8 mouse cellular contexts compared by ENCODE assay signal in the genomic region with DNA sequence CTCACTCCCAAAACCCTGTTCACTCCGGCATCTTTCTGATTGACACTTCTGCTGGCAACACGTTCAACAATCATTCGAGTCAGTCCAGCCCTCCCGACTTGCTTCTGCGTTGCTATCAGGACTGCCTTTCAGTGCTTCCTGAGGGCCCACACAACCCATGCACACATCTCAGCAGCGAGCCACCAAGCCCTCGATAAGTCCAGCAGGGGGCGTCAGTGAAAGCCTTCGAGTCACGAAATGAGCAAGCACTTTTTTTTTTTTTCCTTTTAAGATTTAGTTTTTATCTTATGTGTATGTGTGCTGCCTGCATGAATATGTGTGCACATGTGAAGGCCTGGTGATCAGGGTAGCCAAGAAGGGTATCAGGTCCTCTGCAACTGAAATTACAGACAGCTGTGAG. TPM values are rescaled to one million over a fixed set of nuclear protein-coding genes. Genes with fewer than 3 reads are reported as not detected.
DNase-seq lines count a peak whose midpoint lies in the region; ATAC-seq and TF ChIP-seq lines count a peak whose summit lies in the region.

No protein-coding gene starts in this region.

- WGBS in midbrain, embryonic 10.5 days, result 32% methylated on average over 10 of the region's 10 CpGs
- WGBS in midbrain, embryonic 16.5 days, result 34% methylated on average over 10 of the region's 10 CpGs
- WGBS in lung, embryonic 14.5 days, result 20% methylated on average over 10 of the region's 10 CpGs

- no peak overlapping the region for H3K4me3 ChIP-seq in midbrain, embryonic 10.5 days
- no peak overlapping the region for H3K4me3 ChIP-seq in midbrain, embryonic 16.5 days (ENCODE audit: low read depth, low read length)
- no peak overlapping the region for H3K4me3 ChIP-seq in lung, embryonic 14.5 days (ENCODE audit: low read depth, low read length)

- no peaks in the 10 kb centered on the region for H3K27me3 ChIP-seq in midbrain, embryonic 10.5 days (ENCODE audit: low read depth, poor library complexity, severe bottlenecking)
- H3K27me3 ChIP-seq in midbrain, embryonic 16.5 days (ENCODE audit: control insufficient read depth, insufficient read depth, low read depth, low read length), result no peaks in the 10 kb centered on the region
- H3K27me3 ChIP-seq in lung, embryonic 14.5 days (ENCODE audit: insufficient read depth, low read length), result no peaks in the 10 kb centered on the region

- H3K4me1 ChIP-seq in midbrain, embryonic 10.5 days, result peaks cover 18% of the 10 kb centered on the region
- H3K4me1 ChIP-seq in midbrain, embryonic 16.5 days (ENCODE audit: control insufficient read depth, insufficient read depth, low read length), result peaks cover 3% of the 10 kb centered on the region; the same call in 1 of the 2 replicates
- H3K4me1 ChIP-seq in lung, embryonic 14.5 days (ENCODE audit: insufficient read depth), result no peaks in the 10 kb centered on the region

- no peak overlapping the region for H3K27ac ChIP-seq in midbrain, embryonic 10.5 days (replicated peaks)
- no peak overlapping the region for H3K27ac ChIP-seq in midbrain, embryonic 16.5 days (ENCODE audit: low read length)
- H3K27ac ChIP-seq in lung, embryonic 14.5 days (ENCODE audit: low read depth), result no peak overlapping the region

- no peak overlapping the region for H3K9ac ChIP-seq in midbrain, embryonic 16.5 days (ENCODE audit: low read depth, low read length)
- H3K9ac ChIP-seq in lung, embryonic 14.5 days, result no peak overlapping the region

- H3K36me3 ChIP-seq in midbrain, embryonic 10.5 days, result no peaks in the 10 kb centered on the region
- no peaks in the 10 kb centered on the region for H3K36me3 ChIP-seq in midbrain, embryonic 16.5 days (ENCODE audit: control insufficient read depth, insufficient read depth, low read length)
- H3K36me3 ChIP-seq in lung, embryonic 14.5 days (ENCODE audit: insufficient read depth), result no peaks in the 10 kb centered on the region

- peak; percentile 70 for DNase-seq in CD4-positive, CD25-positive, alpha-beta regulatory T cell, adult 2 months (ENCODE audit: low read depth, low spot score)
- peak; percentile 54 for DNase-seq in midbrain, embryonic 10.5 days (ENCODE audit: low spot score)
- peak; percentile 31 to 70 for DNase-seq in cerebellum, postnatal 14 days
- DNase-seq in lung, embryonic 14.5 days, result peak; percentile 81
- DNase-seq in right cerebral cortex, postnatal 36 days (ENCODE audit: low spot score in 2 of 2), result peak; percentile 36 to 37

- TF ChIP-seq CTCF in lung, embryonic 14.5 days (IDR thresholded peaks at IDR 0.05; ENCODE audit: low read depth), result peak; percentile 71

- H3K9me3 ChIP-seq in midbrain, embryonic 10.5 days (replicated peaks), result no peaks in the 10 kb centered on the region
- H3K9me3 ChIP-seq in midbrain, embryonic 16.5 days (replicated peaks; ENCODE audit: control insufficient read depth, low read length, poor library complexity, severe bottlenecking), result no peaks in the 10 kb centered on the region
- no peaks in the 10 kb centered on the region; the same call in 1 of the 2 replicates for H3K9me3 ChIP-seq in lung, embryonic 14.5 days (ENCODE audit: low read depth, low read length)

- ATAC-seq in CD4-positive, CD25-positive, alpha-beta regulatory T cell, adult 4 months, result no peak
- no peak for ATAC-seq in midbrain, embryonic 16.5 days
- peak; percentile 56; the same call in 1 of the 2 replicates for ATAC-seq in granulocyte monocyte progenitor cell, adult 5-6 weeks (replicated peaks; ENCODE audit: poor library complexity, severe bottlenecking)
- no peak for ATAC-seq in lung, embryonic 14.5 days (ENCODE audit: insufficient read depth)

- H3K4me2 ChIP-seq in midbrain, embryonic 16.5 days (ENCODE audit: low read length), result no peak overlapping the region
- H3K4me2 ChIP-seq in lung, embryonic 14.5 days, result no peak overlapping the region

RNA-seq across cellular contexts. Expression of a gene that starts 16.5 kb away (rescaled TPM):
- 10 to 100 TPM; 39.3 to 47.8 TPM for polyA plus RNA-seq in CD4-positive, CD25-positive, alpha-beta regulatory T cell, adult 4 months (2017; shearing (Covaris generic))
- polyA plus RNA-seq in midbrain, embryonic 10.5 days (2016; fragmentation: Nextera tagmentation; extraction: Ambion mirVana), result 37.7 and 39.2 TPM in 2 replicates
- 41.1 and 45.3 TPM in 2 replicates for polyA plus RNA-seq in midbrain, embryonic 16.5 days (2015; fragmentation: Nextera tagmentation; extraction: Ambion mirVana)
- 12.6 and 21.4 TPM in 2 replicates for total RNA-seq in granulocyte monocyte progenitor cell, adult 5-6 weeks (2014; fragmentation: Nextera tagmentation)
- 15.6 and 18.3 TPM in 2 replicates for total RNA-seq in granulocyte monocyte progenitor cell, adult 5-6 weeks (2017)
- polyA plus RNA-seq in lung, embryonic 14.5 days (2014; fragmentation: Nextera tagmentation; extraction: Ambion mirVana), result 37.1 and 38.2 TPM in 2 replicates
